Mouse (Mus musculus) olfactory bulb, adult 2 months (tissue): ENCODE results near the gene Fbxo42.

Experiments used
- CTCF ChIP-seq: fragments of 200-500 bp; IDR thresholded peaks from 2 replicates; pipeline ENCODE4 v1.5.1; 2012; ENCODE audit warnings: low read depth, mild to moderate bottlenecking, low read length, moderate library complexity; ENCODE audit not compliant: insufficient read depth
- POLR2A ChIP-seq: fragments of 200-500 bp; IDR thresholded peaks from 2 replicates; pipeline ENCODE4 v1.6.1; 2012; ENCODE audit warnings: mild to moderate bottlenecking, low read depth, low read length, moderate library complexity; ENCODE audit not compliant: insufficient read depth

GRCm38 (mm10) chr4:141159666-141160065, 12.0 kb downstream of the Fbxo42 start:
- no peak for TF ChIP-seq POLR2A
- no peak for TF ChIP-seq CTCF
